Mouse (Mus musculus): ENCODE results near the gene Prtg. TPM values are rescaled to one million over a fixed set of nuclear protein-coding genes. Genes with fewer than 3 reads are reported as not detected.

Prtg gene
- polyA plus RNA-seq, 1 experiment from 2014 or later: 0.61 TPM

DNA sequence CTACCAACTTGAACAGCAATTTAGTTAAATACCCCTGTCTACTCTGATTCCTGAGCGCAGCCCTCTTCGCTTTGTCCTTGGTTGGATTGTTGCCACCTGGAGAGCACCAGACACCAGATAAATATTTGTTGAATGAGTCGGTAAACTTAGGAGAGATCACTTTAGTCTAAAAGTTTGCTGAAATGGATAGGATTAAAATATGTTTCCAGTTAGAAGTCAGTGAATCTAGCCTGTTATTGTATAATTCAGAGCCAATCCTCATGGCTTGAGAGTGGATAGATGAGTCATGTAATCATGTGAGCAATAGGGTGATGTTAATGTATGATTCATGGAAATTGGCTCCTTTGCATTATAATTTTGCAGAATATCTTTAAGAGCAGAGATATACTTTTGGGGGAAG lies 31.6 kb downstream of the Prtg start:
- Histone ChIP-seq H3K4me2 (no peak overlapping the region), H3K36me3 (no peaks in the 10 kb centered on the region), H3K4me1 (peaks cover 15% of the 10 kb centered on the region), H3K9ac (replicated peaks) (0 out of 2 replicates have a peak overlapping the region, but pooled peaks have one; percentile 7), H3K9me3 (replicated peaks) (no peaks in the 10 kb centered on the region), H3K4me3 (replicated peaks) (no peak overlapping the region), H3K27me3 (replicated peaks) (no peaks in the 10 kb centered on the region), H3K27ac (replicated peaks) (no peak overlapping the region)
- 59% methylated on average over 3 of the region's 3 CpGs for WGBS
- ATAC-seq (ENCODE audit: low FRiP score): no peak

DNA sequence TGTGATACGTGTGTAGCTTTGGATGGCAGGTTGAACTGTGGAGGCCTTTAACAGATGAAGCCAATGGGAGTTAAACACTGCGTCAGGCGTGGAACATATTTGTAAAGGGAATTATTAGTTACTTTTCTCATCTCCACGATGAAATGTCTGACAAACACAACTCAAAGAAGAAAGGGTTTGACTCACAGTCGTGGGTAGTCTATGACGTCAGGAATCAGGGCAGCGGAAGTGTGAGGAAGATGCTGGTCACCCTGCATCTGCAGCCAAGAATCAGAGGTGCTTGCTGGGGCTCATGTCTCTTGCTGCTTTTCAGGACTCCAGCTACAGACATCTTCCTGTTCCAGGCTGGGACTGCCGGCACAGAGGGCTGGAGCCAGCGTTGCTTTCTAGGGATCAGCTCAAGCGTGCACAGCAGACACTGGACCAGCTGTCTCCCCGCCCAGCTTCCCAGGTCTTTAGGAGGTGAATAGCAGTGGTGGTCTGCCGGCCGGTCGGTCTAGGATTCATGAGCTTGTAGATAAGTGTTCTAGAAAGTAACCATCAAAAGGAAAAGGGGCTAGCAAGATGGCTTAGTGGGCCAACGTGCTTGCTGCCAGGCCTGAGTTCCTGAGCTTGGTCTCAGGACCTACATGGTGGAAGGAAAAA lies 32.8 kb downstream of the Prtg start:
- WGBS: 74% methylated on average over 15 of the region's 15 CpGs
- H3K4me3 ChIP-seq (replicated peaks): no peak overlapping the region
- no peak for ATAC-seq (ENCODE audit: low FRiP score)

DNA sequence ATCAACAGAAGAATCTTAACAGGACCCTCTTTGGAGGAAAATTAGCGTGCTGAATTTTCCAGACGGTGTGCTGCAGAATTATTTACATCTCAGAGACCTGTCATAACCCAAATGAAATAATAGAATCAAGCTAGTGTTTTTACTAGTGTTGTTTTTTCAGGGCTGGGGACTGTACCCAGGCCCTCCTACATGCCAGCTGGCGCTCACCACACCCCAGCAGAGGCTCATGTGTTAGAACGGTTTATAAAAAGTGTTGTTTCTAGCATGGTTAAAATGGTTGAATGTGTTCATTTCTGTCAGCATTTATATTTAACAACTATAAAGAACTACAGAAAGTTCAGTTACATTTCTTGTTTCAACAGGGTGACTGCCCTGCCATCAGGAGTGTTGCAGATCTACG lies 37.8 kb downstream of the Prtg start:
- no peaks in the 10 kb centered on the region for H3K36me3 ChIP-seq
- no peak overlapping the region for H3K4me3 ChIP-seq (replicated peaks)
- no peak for ATAC-seq (ENCODE audit: low FRiP score)
- no peaks in the 10 kb centered on the region for H3K4me1 ChIP-seq
- no peak overlapping the region for H3K4me2 ChIP-seq
- no peaks in the 10 kb centered on the region for H3K27me3 ChIP-seq (replicated peaks)
- WGBS: 95% methylated on average over 5 of the region's 5 CpGs
- no peak overlapping the region for H3K9ac ChIP-seq (replicated peaks)
- no peak overlapping the region for H3K27ac ChIP-seq (replicated peaks)
- H3K9me3 ChIP-seq (replicated peaks): no peaks in the 10 kb centered on the region

More for the DNA sequence above, 32.8 kb downstream of the Prtg start:
- no peak overlapping the region for H3K4me2 ChIP-seq
- no peak overlapping the region for H3K27ac ChIP-seq (replicated peaks)
- no peaks in the 10 kb centered on the region for H3K27me3 ChIP-seq (replicated peaks)
- no peak overlapping the region for H3K9ac ChIP-seq (replicated peaks)
- H3K9me3 ChIP-seq (replicated peaks): no peaks in the 10 kb centered on the region
- H3K4me1 ChIP-seq: peaks cover 7% of the 10 kb centered on the region
- no peaks in the 10 kb centered on the region for H3K36me3 ChIP-seq

DNA sequence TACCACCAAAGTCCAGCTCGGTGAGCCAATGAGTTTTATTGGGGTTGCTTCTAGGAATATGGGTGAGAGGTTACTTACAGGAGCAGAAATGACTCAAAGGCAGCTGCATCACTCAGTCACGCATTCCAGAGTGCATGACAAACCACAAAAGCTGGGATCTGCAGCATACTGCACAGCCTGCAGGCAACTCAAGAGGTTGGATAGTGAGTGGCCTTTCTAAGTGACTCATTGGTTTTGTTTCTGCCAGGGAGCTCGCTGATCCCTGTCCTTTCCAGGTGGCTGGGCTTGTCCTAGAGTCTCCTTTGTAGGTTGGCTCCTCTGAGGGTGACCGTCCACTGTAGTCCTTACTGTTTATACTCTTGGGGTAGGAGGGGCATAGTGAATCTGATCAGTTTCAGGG lies 39.5 kb downstream of the Prtg start:
- WGBS: 87% methylated on average over 4 of the region's 4 CpGs
- ATAC-seq (ENCODE audit: low FRiP score): no peak
- no peak overlapping the region for H3K4me3 ChIP-seq (replicated peaks)

DNA sequence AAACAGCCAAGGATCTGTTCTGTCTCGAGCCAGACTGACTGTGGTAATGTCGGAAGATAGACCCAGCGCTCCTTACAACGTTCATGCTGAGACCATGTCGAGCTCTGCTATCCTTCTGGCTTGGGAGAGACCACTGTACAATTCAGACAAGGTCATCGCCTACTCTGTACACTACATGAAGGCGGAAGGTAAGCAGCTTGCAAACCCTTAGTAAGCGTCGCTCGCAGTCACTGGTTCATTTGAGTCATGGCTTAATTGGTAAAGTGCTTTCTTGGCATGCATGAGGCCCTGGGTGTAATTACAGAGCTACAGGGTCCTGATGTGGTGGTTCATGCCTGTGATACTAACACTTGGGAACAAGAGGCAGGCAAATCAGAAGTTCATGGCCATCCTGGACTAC lies 44.9 kb downstream of the Prtg start:
- WGBS: 97% methylated on average over 10 of the region's 10 CpGs
- Histone ChIP-seq H3K4me2 (no peak overlapping the region), H3K36me3 (no peaks in the 10 kb centered on the region), H3K4me1 (peaks cover 12% of the 10 kb centered on the region), H3K4me3 (replicated peaks) (no peak overlapping the region), H3K9me3 (replicated peaks) (no peaks in the 10 kb centered on the region), H3K9ac (replicated peaks) (no peak overlapping the region), H3K27me3 (replicated peaks) (no peaks in the 10 kb centered on the region), H3K27ac (replicated peaks) (no peak overlapping the region)
- no peak for ATAC-seq (ENCODE audit: low FRiP score)

More for the DNA sequence above, 39.5 kb downstream of the Prtg start:
- no peaks in the 10 kb centered on the region for H3K9me3 ChIP-seq (replicated peaks)
- H3K27me3 ChIP-seq (replicated peaks): no peaks in the 10 kb centered on the region
- H3K9ac ChIP-seq (replicated peaks): no peak overlapping the region
- no peaks in the 10 kb centered on the region for H3K36me3 ChIP-seq
- no peak overlapping the region for H3K27ac ChIP-seq (replicated peaks)
- no peak overlapping the region for H3K4me2 ChIP-seq
- H3K4me1 ChIP-seq: no peaks in the 10 kb centered on the region

DNA sequence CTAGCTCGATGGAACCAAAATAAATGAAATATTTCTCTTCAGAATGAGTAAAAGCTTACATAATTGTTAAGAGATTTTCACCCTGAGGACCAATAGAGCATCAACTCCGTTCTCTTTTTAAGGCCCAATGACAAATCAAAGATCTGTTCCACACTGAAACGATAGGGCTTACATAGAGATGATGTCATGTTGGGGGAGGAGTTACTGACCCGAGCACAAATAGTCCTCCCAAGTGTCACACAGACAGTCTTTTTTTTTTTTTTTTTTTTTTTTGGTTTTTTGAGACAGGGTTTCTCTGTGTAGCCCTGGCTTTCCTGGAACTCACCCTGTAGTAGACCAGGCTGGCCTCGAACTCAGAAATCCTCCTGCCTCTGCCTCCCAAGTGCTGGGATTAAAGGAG lies 45.3 kb downstream of the Prtg start:
- Histone ChIP-seq H3K27me3 (replicated peaks) (no peaks in the 10 kb centered on the region), H3K27ac (replicated peaks) (no peak overlapping the region), H3K4me1 (peaks cover 12% of the 10 kb centered on the region), H3K4me3 (replicated peaks) (no peak overlapping the region), H3K9me3 (replicated peaks) (no peaks in the 10 kb centered on the region), H3K9ac (replicated peaks) (no peak overlapping the region), H3K4me2 (no peak overlapping the region), H3K36me3 (no peaks in the 10 kb centered on the region)
- no peak for ATAC-seq (ENCODE audit: low FRiP score)
- 89% methylated on average over 5 of the region's 5 CpGs for WGBS

DNA sequence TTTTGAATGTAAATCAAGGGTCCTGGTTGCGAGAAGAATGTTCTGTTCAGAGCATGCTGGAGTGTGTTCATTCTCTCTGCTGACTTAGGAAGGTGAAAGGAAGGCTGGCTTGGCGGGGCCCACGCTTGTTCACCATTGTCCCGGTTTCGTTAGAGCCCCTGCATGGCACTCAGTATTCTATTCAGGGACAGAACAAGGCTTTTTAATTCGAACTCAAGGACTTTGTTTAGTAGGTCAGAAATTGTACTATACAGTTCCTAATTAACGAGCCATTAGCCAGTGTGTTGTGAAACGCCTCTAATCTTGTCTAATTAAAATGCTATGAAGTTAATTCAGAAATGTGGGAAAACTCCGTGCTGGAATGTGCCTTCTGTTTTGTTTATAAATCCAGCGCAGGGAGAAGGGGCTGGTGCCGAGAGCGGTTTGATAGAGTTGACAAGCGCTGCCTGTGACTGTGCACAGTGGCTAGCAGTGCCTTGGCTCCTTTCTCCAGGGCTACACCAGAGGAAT lies 47.1 kb downstream of the Prtg start:
- no peak overlapping the region for H3K9ac ChIP-seq (replicated peaks)
- H3K27me3 ChIP-seq (replicated peaks): no peaks in the 10 kb centered on the region
- H3K27ac ChIP-seq (replicated peaks): no peak overlapping the region
- H3K36me3 ChIP-seq: no peaks in the 10 kb centered on the region
- peaks cover 12% of the 10 kb centered on the region for H3K4me1 ChIP-seq
- H3K9me3 ChIP-seq (replicated peaks): no peaks in the 10 kb centered on the region
- ATAC-seq (ENCODE audit: low FRiP score): no peak
- 24% methylated on average over 13 of the region's 13 CpGs for WGBS
- peak overlapping the region; percentile 16 for H3K4me2 ChIP-seq
- H3K4me3 ChIP-seq (replicated peaks): no peak overlapping the region

DNA sequence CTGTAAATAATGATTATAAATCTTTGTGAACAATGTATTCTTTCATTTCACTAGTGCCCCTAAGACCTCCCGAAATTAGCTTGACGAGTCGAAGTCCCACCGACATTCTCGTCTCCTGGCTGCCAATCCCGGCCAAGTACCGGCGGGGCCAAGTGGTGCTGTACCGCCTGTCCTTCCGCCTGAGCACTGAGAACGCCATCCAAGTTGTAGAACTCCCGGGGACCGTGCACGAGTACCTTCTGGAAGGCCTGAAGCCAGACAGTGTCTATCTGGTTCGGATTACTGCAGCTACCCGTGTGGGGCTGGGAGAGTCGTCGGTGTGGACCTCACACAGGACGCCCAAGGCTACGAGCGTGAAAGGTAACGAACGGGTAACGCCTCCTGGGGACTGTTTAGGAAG lies 50.0 kb downstream of the Prtg start:
- Histone ChIP-seq H3K9ac (replicated peaks) (no peak overlapping the region), H3K27me3 (replicated peaks) (no peaks in the 10 kb centered on the region), H3K4me1 (peaks cover 12% of the 10 kb centered on the region), H3K9me3 (replicated peaks) (no peaks in the 10 kb centered on the region), H3K4me3 (replicated peaks) (no peak overlapping the region), H3K27ac (replicated peaks) (no peak overlapping the region), H3K4me2 (no peak overlapping the region), H3K36me3 (no peaks in the 10 kb centered on the region)
- no peak for ATAC-seq (ENCODE audit: low FRiP score)
- 93% methylated on average over 24 of the region's 24 CpGs for WGBS

DNA sequence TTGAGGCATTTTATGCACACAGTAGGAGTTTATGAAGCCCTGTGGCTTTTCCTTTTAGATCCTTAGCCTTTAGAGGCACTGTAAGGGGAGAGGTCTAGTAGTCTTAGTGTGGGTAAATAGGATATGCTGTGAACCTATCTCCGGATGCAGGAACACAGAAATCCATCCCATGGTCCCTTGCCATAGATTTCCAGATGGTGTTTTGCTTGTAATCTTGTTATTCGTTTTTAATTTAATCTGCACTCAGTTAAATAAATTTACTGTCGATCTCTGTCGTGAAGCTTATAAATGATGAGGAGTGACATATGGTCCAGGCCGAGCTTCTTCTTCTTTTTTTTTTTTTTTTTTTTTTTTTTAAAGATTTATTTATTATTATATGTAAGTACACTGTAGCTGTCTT lies 54.1 kb downstream of the Prtg start:
- Histone ChIP-seq H3K4me3 (replicated peaks) (no peak overlapping the region), H3K27ac (replicated peaks) (no peak overlapping the region), H3K27me3 (replicated peaks) (no peaks in the 10 kb centered on the region), H3K4me1 (no peaks in the 10 kb centered on the region), H3K9me3 (replicated peaks) (no peaks in the 10 kb centered on the region), H3K4me2 (no peak overlapping the region), H3K9ac (replicated peaks) (no peak overlapping the region), H3K36me3 (no peaks in the 10 kb centered on the region)
- WGBS: 63% methylated on average over 5 of the region's 5 CpGs
- no peak for ATAC-seq (ENCODE audit: low FRiP score)

DNA sequence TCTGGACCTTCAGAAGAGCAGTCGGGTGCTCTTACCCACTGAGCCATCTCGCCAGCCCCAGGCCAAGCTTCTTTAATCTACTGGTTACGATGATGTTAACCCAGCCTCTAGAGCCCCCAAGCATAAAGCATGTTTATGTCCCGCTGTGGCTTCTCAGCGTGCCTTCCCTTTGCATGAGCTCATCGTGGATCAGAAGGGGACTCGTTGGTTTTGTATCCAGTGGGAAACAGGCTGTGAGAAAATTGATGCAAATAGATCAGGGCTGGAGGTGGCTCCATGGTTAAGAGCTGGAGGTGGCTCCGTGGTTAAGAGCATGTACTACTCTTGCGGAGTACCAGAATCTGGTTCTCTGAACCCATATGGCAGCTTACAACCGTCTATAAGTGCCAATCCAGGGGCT lies 54.6 kb downstream of the Prtg start:
- 71% methylated on average over 10 of the region's 10 CpGs for WGBS
- no peaks in the 10 kb centered on the region for H3K9me3 ChIP-seq (replicated peaks)

DNA sequence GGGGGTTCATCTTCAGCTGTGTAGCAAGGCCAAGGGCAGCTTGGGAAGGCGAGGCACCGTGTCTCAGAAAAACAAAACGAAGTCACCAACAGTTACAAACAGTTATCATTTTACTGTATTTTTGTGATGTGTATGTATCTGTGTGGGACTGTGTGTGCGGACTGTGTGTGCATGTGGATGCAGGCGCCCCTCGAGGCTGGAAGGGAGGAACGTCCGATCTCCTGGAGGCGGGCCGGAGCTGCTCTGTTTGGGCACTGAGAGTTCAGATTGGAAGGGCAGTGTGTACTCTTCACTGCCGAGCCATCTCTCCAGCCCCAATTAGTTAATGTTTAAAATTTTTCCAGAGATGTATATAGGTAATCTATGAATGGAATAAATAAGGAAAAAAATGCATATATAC lies 55.5 kb downstream of the Prtg start:
- Histone ChIP-seq H3K27ac (replicated peaks) (no peak overlapping the region), H3K9ac (replicated peaks) (no peak overlapping the region), H3K36me3 (no peaks in the 10 kb centered on the region), H3K4me1 (no peaks in the 10 kb centered on the region), H3K9me3 (replicated peaks) (no peaks in the 10 kb centered on the region), H3K4me2 (no peak overlapping the region), H3K4me3 (replicated peaks) (no peak overlapping the region), H3K27me3 (replicated peaks) (no peaks in the 10 kb centered on the region)
- no peak for ATAC-seq (ENCODE audit: low FRiP score)
- 89% methylated on average over 11 of the region's 11 CpGs for WGBS

More for the DNA sequence above, 54.6 kb downstream of the Prtg start:
- Histone ChIP-seq H3K27ac (replicated peaks) (no peak overlapping the region), H3K4me3 (replicated peaks) (no peak overlapping the region), H3K4me2 (no peak overlapping the region), H3K9ac (replicated peaks) (no peak overlapping the region), H3K4me1 (no peaks in the 10 kb centered on the region), H3K27me3 (replicated peaks) (no peaks in the 10 kb centered on the region), H3K36me3 (no peaks in the 10 kb centered on the region)
- ATAC-seq (ENCODE audit: low FRiP score): no peak

DNA sequence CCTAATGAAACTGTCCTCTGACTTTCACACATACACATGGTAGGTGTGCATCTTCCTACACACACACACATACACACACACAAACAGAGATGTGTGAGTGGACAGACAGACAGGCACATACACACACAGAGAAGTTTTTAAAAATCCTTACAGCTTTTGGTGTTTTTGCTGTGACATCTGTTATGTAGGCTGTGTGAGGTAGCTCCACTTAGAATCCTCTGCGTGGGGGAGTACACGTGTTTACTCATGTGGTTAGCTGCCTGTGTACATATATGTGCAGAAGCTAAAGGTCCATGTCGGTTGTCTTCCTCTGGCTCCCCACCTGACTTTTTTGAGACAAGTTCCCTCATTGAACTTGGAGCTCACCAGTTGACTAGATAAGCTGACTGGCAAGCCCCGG lies 56.3 kb downstream of the Prtg start:
- Histone ChIP-seq H3K27ac (replicated peaks) (no peak overlapping the region), H3K4me1 (no peaks in the 10 kb centered on the region), H3K27me3 (replicated peaks) (no peaks in the 10 kb centered on the region), H3K36me3 (no peaks in the 10 kb centered on the region), H3K9ac (replicated peaks) (no peak overlapping the region), H3K9me3 (replicated peaks) (no peaks in the 10 kb centered on the region), H3K4me3 (replicated peaks) (no peak overlapping the region), H3K4me2 (no peak overlapping the region)
- ATAC-seq (ENCODE audit: low FRiP score): no peak
- 96% methylated on average over 4 of the region's 4 CpGs for WGBS

Data from neural tube, embryonic 15.5 days (tissue).